Mouse (Mus musculus) midbrain, postnatal 0 days (tissue): ENCODE measurements at regions not wholly inside any gene's neighbourhood (a gene's known extent, or its start where the extent isn't known, plus 50 kb on each side); places are given as distances from the start of the nearest gene placed in this dataset.
A peak's percentile ranks its signal among the peaks of the same experiment; 100 is the strongest.

ENCODE experiments used
- ATAC-seq: fragments of 200-750 bp; cut with Nextera tagmentation; 2 replicates; pipeline ENCODE4 v1.8.0; 2017; ENCODE audit warnings: moderate number of reproducible peaks, mild to moderate bottlenecking, moderate TSS enrichment, moderate library complexity; ENCODE audit not compliant: low FRiP score
- DNase-seq: peaks from one replicate; pipeline ENCODE4 v3.0.0-alpha.2; 2015; ENCODE audit warnings: low spot score
- H3K27ac ChIP-seq: fragments of 300-500 bp; sonication (generic); 2 replicates; pipeline ENCODE4 v1.5.1; 2014; ENCODE audit warnings: low read depth, mild to moderate bottlenecking, low read length, mixed read lengths
- H3K27me3 ChIP-seq: fragments of 300-500 bp; sonication (generic); 2 replicates; pipeline ENCODE4 v1.6.1; 2014; ENCODE audit warnings: low read length, control low read depth, mixed read lengths; ENCODE audit not compliant: insufficient read depth
- H3K36me3 ChIP-seq: fragments of 300-500 bp; sonication (generic); 2 replicates; pipeline ENCODE4 v1.6.1; 2014; ENCODE audit warnings: low read length, control low read depth, mixed read lengths; ENCODE audit not compliant: insufficient read depth
- H3K4me1 ChIP-seq: fragments of 300-500 bp; sonication (generic); 2 replicates; pipeline ENCODE4 v1.6.1; 2014; ENCODE audit warnings: mild to moderate bottlenecking, control low read depth, antibody characterized with exemption, low read length, mixed read lengths; ENCODE audit not compliant: insufficient read depth
- H3K4me2 ChIP-seq: fragments of 300-500 bp; sonication (generic); 2 replicates; pipeline ENCODE4 v1.6.1; 2014; ENCODE audit warnings: low read depth, mild to moderate bottlenecking, low read length, mixed read lengths; ENCODE audit not compliant: poor library complexity, severe bottlenecking
- H3K4me3 ChIP-seq: fragments of 300-500 bp; sonication (generic); 2 replicates; pipeline ENCODE4 v1.5.1; 2014; ENCODE audit warnings: low read depth, mild to moderate bottlenecking, low read length, moderate library complexity
- H3K9ac ChIP-seq: fragments of 300-500 bp; sonication (generic); replicated peaks from 2 replicates; pipeline ENCODE4 v1.6.1; 2014; ENCODE audit warnings: mild to moderate bottlenecking, low read length, moderate library complexity, mixed read lengths; ENCODE audit not compliant: poor library complexity, severe bottlenecking
- H3K9me3 ChIP-seq: fragments of 300-500 bp; sonication (generic); 2 replicates; pipeline ENCODE4 v1.6.1; 2016; ENCODE audit warnings: low read length, control low read depth
- CTCF ChIP-seq: IDR thresholded peaks from 2 replicates; pipeline ENCODE4 v1.5.1; 2016; ENCODE audit warnings: antibody characterized with exemption, mild to moderate bottlenecking
- WGBS: fragments of 180-500 bp; shearing (Covaris S2); extraction: QIAGEN DNeasy Blood & Tissue Kit; methylation state at CpG from one replicate; pipeline ENCODE4 v1.1.7; 2014; 5-methylcytosine and 5-hydroxymethylcytosine counted together

- Histone ChIP-seq H3K27ac (no peak overlapping the region), H3K4me1 (no peaks in the 10 kb centered on the region), H3K27me3 (no peaks in the 10 kb centered on the region), H3K9ac (no peak overlapping the region), H3K9me3 (no peaks in the 10 kb centered on the region), H3K4me2 (no peak overlapping the region), H3K4me3 (no peak overlapping the region), H3K36me3 (no peaks in the 10 kb centered on the region)
- DNase-seq (no peak), ATAC-seq (no peak)
- no peak for TF ChIP-seq CTCF
- WGBS: 86% methylated on average over 7 of the region's 7 CpGs
These were observed 94.7 kb upstream of the Jazf1 start for GRCm38 (mm10) chr6:53163091-53163490.

GRCm38 (mm10) chr6:53161627-53162026 is 93.2 kb upstream of the Jazf1 start:
- no peaks in the 10 kb centered on the region for H3K27me3 ChIP-seq
- no peak overlapping the region for H3K4me3 ChIP-seq
- no peak overlapping the region for H3K4me2 ChIP-seq
- DNase-seq (no peak), ATAC-seq (no peak)
- 69% methylated on average over 2 of the region's 2 CpGs for WGBS
- TF ChIP-seq CTCF: no peak
- H3K9ac ChIP-seq: no peak overlapping the region
- no peaks in the 10 kb centered on the region for H3K4me1 ChIP-seq
- no peaks in the 10 kb centered on the region for H3K36me3 ChIP-seq
- no peaks in the 10 kb centered on the region for H3K9me3 ChIP-seq
- H3K27ac ChIP-seq: no peak overlapping the region

- Histone ChIP-seq H3K36me3 (no peaks in the 10 kb centered on the region), H3K27me3 (no peaks in the 10 kb centered on the region), H3K4me3 (no peak overlapping the region), H3K4me1 (no peaks in the 10 kb centered on the region), H3K27ac (no peak overlapping the region), H3K9ac (no peak overlapping the region), H3K4me2 (no peak overlapping the region), H3K9me3 (no peaks in the 10 kb centered on the region)
- TF ChIP-seq CTCF: no peak
- ATAC-seq (no peak), DNase-seq (no peak)
- 87% methylated on average over 4 of the region's 4 CpGs for WGBS
These were observed 86.2 kb upstream of the Jazf1 start for GRCm38 (mm10) chr6:53154621-53155020.

- no peak overlapping the region for H3K27ac ChIP-seq
- H3K36me3 ChIP-seq: no peaks in the 10 kb centered on the region
- H3K9ac ChIP-seq: no peak overlapping the region
- H3K4me1 ChIP-seq: no peaks in the 10 kb centered on the region
- ATAC-seq (no peak), DNase-seq (no peak)
- 39% methylated on average over 5 of the region's 5 CpGs for WGBS
- H3K9me3 ChIP-seq: no peaks in the 10 kb centered on the region
- H3K4me3 ChIP-seq: no peak overlapping the region
- no peak for TF ChIP-seq CTCF
- no peaks in the 10 kb centered on the region for H3K27me3 ChIP-seq
- no peak overlapping the region for H3K4me2 ChIP-seq
These were observed 79.0 kb upstream of the Jazf1 start for GRCm38 (mm10) chr6:53147478-53147877.

- H3K9me3 ChIP-seq: no peaks in the 10 kb centered on the region
- H3K4me2 ChIP-seq: no peak overlapping the region
- DNase-seq (peak; percentile 81), ATAC-seq (no peak)
- no peaks in the 10 kb centered on the region for H3K36me3 ChIP-seq
- no peak overlapping the region for H3K27ac ChIP-seq
- no peaks in the 10 kb centered on the region for H3K4me1 ChIP-seq
- no peaks in the 10 kb centered on the region for H3K27me3 ChIP-seq
- H3K4me3 ChIP-seq: no peak overlapping the region
- peak; percentile 80 for TF ChIP-seq CTCF
- H3K9ac ChIP-seq: no peak overlapping the region
- 31% methylated on average over 4 of the region's 4 CpGs for WGBS
These were observed 75.6 kb upstream of the Jazf1 start for GRCm38 (mm10) chr6:53143846-53144584.

GRCm38 (mm10) chr6:53134410-53134809 is 66.0 kb upstream of the Jazf1 start:
- ATAC-seq: no peak
- no peaks in the 10 kb centered on the region for H3K36me3 ChIP-seq
- H3K9ac ChIP-seq: no peak overlapping the region
- no peak overlapping the region for H3K4me3 ChIP-seq
- no peaks in the 10 kb centered on the region for H3K27me3 ChIP-seq
- 67% methylated on average over 2 of the region's 2 CpGs for WGBS
- TF ChIP-seq CTCF: no peak
- H3K4me1 ChIP-seq: no peaks in the 10 kb centered on the region
- DNase-seq: no peak
- H3K9me3 ChIP-seq: no peaks in the 10 kb centered on the region
- H3K4me2 ChIP-seq: no peak overlapping the region
- no peak overlapping the region for H3K27ac ChIP-seq
